Mouse (Mus musculus) spleen, adult 18-20 months (tissue): ENCODE results near the gene Ap3s2.

ENCODE experiments used
- DNase-seq, 2 experiments: peaks; one replicate each; pipeline ENCODE4 v3.0.0; 2022; ENCODE audit warnings: mixed read lengths in 2 of 2

Gene Ap3s2

DNA sequence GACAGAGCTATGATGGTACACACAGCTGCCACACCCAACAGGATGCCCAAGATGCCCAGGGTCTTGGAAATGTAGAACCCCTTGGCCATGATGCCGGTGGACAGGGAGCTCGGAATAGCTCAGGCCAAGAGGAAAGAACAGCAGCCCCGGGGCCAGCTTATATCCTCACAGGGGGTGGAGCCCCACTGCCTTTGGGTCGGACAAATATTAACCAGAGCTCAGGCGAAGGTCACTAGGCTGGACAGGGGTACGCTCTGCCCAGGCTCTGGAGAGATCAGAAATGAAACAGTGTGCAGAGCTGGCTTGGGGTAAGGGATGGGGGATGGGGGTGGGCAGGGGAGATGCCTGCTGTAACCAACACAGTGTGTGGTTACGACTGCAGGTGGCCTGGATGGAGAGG, 78.3 kb downstream of the Ap3s2 start:
- no peak for DNase-seq

DNA sequence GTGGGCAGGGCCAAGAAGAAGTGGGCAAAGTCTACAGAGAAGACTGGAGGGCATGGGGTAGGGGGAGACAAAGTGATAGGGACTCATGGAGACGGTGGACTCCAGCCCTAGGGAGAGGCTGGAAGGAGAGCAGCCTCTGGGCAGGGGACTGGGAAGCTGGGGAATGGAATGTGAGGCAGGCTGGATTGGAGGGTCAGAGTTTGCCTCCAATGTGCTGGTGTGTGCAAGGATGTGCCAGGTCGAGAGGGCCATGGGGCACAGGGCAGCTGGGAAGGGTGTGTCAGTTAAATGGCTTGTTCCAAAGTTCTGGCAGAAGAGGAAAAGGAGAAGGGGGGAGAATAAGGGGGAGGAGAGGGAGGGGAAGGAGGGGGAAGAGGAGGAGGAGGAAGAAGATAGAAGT, 83.2 kb downstream of the Ap3s2 start:
- DNase-seq = no peak

DNA sequence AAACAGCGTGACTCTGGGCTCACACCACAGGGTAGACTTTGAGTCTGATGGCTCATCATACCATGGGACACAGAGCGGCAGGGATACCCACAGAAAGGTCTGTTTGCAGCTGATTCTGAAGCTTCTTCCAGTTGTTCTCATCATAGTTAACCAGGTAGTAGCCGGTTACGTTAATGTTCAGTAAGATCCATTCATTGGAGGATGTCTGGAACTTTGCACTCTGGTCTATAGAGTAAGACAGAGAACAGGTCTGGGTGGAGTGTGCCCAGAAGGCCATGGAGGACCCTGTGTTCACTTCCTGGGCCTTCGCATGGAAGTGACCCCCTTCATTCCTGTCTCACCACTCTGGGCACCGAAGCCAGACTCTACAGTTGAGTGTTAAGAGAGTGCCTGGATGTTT, 85.3 kb downstream of the Ap3s2 start:
- no peak for DNase-seq

DNA sequence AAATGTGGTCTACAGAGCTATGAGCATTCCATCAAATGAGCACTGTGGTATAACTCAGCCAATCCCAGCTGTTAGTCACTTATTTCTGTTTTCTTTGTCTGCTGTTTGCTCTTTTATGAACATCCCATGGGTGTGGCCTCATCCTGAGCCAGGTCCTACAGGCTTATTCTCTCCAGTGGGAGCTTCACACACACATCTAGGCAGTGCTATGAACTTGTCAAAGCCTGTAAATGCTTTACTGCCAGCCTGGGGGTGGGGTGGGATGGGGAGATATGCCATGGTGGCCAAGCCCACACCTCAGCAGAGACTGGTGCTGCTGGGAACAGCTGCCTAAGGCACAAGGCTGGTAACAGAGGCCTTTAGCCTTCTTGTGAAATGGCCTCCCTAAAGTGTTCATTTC, 87.5 kb downstream of the Ap3s2 start:
- no peak for DNase-seq

DNA sequence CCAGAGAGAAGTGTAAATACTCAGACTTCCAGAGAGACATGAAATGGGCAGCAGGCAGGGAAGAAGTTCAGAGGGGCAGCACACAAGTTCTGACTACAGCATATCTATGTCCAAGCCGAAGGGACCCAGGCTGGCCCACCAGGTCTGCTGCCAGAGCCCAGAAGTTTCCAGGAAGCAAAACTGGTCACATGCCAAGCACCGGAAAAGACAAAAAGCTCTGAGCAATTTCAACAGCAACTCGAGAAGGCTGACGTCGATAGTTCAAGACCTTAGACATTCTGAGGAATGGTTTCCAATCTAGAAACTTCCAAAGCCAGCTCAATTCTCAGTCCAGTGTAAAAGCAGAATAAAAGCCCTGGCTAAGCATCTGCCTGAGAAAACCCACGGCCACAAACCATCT, 88.9 kb downstream of the Ap3s2 start:
- DNase-seq = no peak

- no peak for DNase-seq
These were observed 89.3 kb downstream of the Ap3s2 start for GRCm38 (mm10) chr7:79831145-79831544.

DNA sequence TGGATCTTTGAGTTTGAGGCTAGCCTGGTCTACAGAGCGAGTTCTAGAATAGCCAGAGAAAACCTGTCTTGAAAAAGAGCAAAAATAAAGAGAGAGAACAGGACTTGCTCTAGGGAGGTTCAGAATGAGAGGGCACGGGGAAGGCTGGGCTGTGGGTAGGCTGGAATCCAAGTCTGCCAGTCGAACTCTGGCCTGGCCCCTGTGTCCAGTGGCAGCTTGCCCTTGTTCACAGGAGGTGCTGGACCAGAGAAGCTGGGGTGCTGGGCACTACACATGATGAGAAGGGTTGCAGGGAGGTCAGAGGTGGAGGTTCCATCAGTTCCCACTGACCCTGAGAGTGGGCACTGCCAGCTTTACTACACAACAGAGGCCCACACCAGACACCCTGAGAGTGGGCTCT, 92.1 kb downstream of the Ap3s2 start:
- no peak for DNase-seq
